Mouse (Mus musculus): ENCODE measurements around the gene Pak6.

Gene Pak6

GRCm38 (mm10) chr2:118664975-118665516 is 1.9 kb downstream of the Pak6 start:
- DNase-seq (ENCODE audit: low spot score in 2 of 2) = no peak

- no peak for DNase-seq (ENCODE audit: low spot score in 2 of 2)
Measured at GRCm38 (mm10) chr2:118665616-118666015, 2.5 kb downstream of the Pak6 start.

- DNase-seq (ENCODE audit: low spot score in 2 of 2) = no peak
Measured at GRCm38 (mm10) chr2:118667181-118667580, 4.1 kb downstream of the Pak6 start.

- no peak for DNase-seq (ENCODE audit: low spot score in 2 of 2)
Measured at GRCm38 (mm10) chr2:118669245-118669644, 6.1 kb downstream of the Pak6 start.

- DNase-seq (ENCODE audit: low spot score in 2 of 2) = no peak
Measured at GRCm38 (mm10) chr2:118669785-118670184, 6.7 kb downstream of the Pak6 start.

- DNase-seq (ENCODE audit: low spot score in 2 of 2) = no peak
Measured at GRCm38 (mm10) chr2:118671728-118672127, 8.6 kb downstream of the Pak6 start.

- DNase-seq (ENCODE audit: low spot score in 2 of 2) = no peak
Measured at GRCm38 (mm10) chr2:118673686-118674465, 10.8 kb downstream of the Pak6 start.

- DNase-seq (ENCODE audit: low spot score in 2 of 2) = no peak
Measured at GRCm38 (mm10) chr2:118674500-118674899, 11.4 kb downstream of the Pak6 start.

GRCm38 (mm10) chr2:118676839-118677741 is 14.0 kb downstream of the Pak6 start:
- DNase-seq (ENCODE audit: low spot score in 2 of 2) = no peak

GRCm38 (mm10) chr2:118677817-118678216 is 14.7 kb downstream of the Pak6 start:
- DNase-seq (ENCODE audit: low spot score in 2 of 2) = no peak

- no peak for DNase-seq (ENCODE audit: low spot score in 2 of 2)
Measured at GRCm38 (mm10) chr2:118679577-118679976, 16.5 kb downstream of the Pak6 start.

GRCm38 (mm10) chr2:118680926-118681325 is 17.8 kb downstream of the Pak6 start:
- no peak for DNase-seq (ENCODE audit: low spot score in 2 of 2)

- no peak for DNase-seq (ENCODE audit: low spot score in 2 of 2)
Measured at GRCm38 (mm10) chr2:118682544-118683260, 19.6 kb downstream of the Pak6 start.

GRCm38 (mm10) chr2:118685088-118685487 is 22.0 kb downstream of the Pak6 start:
- no peak for DNase-seq (ENCODE audit: low spot score in 2 of 2)

GRCm38 (mm10) chr2:118686693-118687092 is 23.6 kb downstream of the Pak6 start:
- DNase-seq (ENCODE audit: low spot score in 2 of 2) = no peak

GRCm38 (mm10) chr2:118687791-118688190 is 24.7 kb downstream of the Pak6 start:
- DNase-seq (ENCODE audit: low spot score in 2 of 2) = no peak

- DNase-seq (ENCODE audit: low spot score in 2 of 2) = no peak
Measured at GRCm38 (mm10) chr2:118689875-118690274, 26.8 kb downstream of the Pak6 start.

GRCm38 (mm10) chr2:118693370-118693966 is 30.4 kb downstream of the Pak6 start:
- DNase-seq (ENCODE audit: low spot score in 2 of 2) = no peak

- DNase-seq (ENCODE audit: low spot score in 2 of 2) = no peak
Measured at GRCm38 (mm10) chr2:118695677-118696232, 32.7 kb downstream of the Pak6 start.

- no peak for DNase-seq (ENCODE audit: low spot score in 2 of 2)
Measured at GRCm38 (mm10) chr2:118696451-118697308, 33.6 kb downstream of the Pak6 start.

Measured in right cerebral cortex, postnatal 36 days (tissue).